Mouse (Mus musculus) myocyte (in vitro differentiated cells): ENCODE measurements at regions not wholly inside any gene's neighbourhood (a gene's known extent, or its start where the extent isn't known, plus 50 kb on each side); places are given as distances from the start of the nearest gene placed in this dataset.

Experiments
- H3K27me3 ChIP-seq: one replicate; pipeline ENCODE4 v1.6.1; 2011; ENCODE audit not compliant: control insufficient read depth, insufficient read depth, insufficient read length
- H3K36me3 ChIP-seq: one replicate; pipeline ENCODE4 v1.6.1; 2011; ENCODE audit not compliant: control insufficient read depth, insufficient read depth
- H3K4me2 ChIP-seq: one replicate; pipeline ENCODE4 v1.6.1; 2011; ENCODE audit warnings: low read depth, control low read depth
- H3K4me3 ChIP-seq: one replicate; pipeline ENCODE4 v1.5.1; 2011; ENCODE audit warnings: mild to moderate bottlenecking, control low read depth, moderate library complexity
- H3K79me2 ChIP-seq: one replicate; pipeline ENCODE4 v1.6.1; 2011; ENCODE audit not compliant: control insufficient read depth, insufficient read depth
- H3ac ChIP-seq: one replicate; pipeline ENCODE4 v1.6.1; 2011; ENCODE audit not compliant: control insufficient read depth, insufficient read length
- CEBPB ChIP-seq: IDR thresholded peaks from 2 replicates; pipeline ENCODE4 v1.6.1; 2011; ENCODE audit warnings: mild to moderate bottlenecking, moderate library complexity; ENCODE audit not compliant: poor library complexity, insufficient read depth, severe bottlenecking
- E2F4 ChIP-seq: IDR thresholded peaks from one replicate; pipeline ENCODE4 v1.6.1; 2011; ENCODE audit warnings: mild to moderate bottlenecking, control low read depth, moderate library complexity; ENCODE audit not compliant: insufficient read depth
- MAX ChIP-seq: IDR thresholded peaks from one replicate; pipeline ENCODE4 v1.6.1; 2011; ENCODE audit warnings: low read depth, mild to moderate bottlenecking, control low read depth
- MYOD1 ChIP-seq, 3 experiments: IDR thresholded peaks; one replicate each; pipeline ENCODE4 v1.6.1; 2011; ENCODE audit warnings: control low read depth in 2 of 3, low read depth in 2 of 3, mild to moderate bottlenecking in 2 of 3, moderate library complexity in 1 of 3; ENCODE audit not compliant: insufficient read length in 2 of 3, control insufficient read depth in 1 of 3
- MYOG ChIP-seq, 3 experiments: IDR thresholded peaks; one replicate each; pipeline ENCODE4 v1.6.1; 2011; ENCODE audit warnings: control low read depth in 2 of 3, low read depth in 2 of 3, mild to moderate bottlenecking in 2 of 3; ENCODE audit not compliant: insufficient read length in 2 of 3, control insufficient read depth in 1 of 3, insufficient read depth in 1 of 3
- POLR2A ChIP-seq: IDR thresholded peaks from one replicate; pipeline ENCODE4 v1.6.1; 2011; ENCODE audit warnings: low read depth, mild to moderate bottlenecking, control low read depth, moderate library complexity; ENCODE audit not compliant: insufficient read length
- POLR2AphosphoS2 ChIP-seq: IDR thresholded peaks from one replicate; pipeline ENCODE4 v1.6.1; 2011; ENCODE audit warnings: low read depth, control low read depth; ENCODE audit not compliant: insufficient read length
- REST ChIP-seq: IDR thresholded peaks from one replicate; pipeline ENCODE4 v1.6.1; 2011; ENCODE audit warnings: mild to moderate bottlenecking, control low read depth, moderate library complexity; ENCODE audit not compliant: insufficient read depth, insufficient read length
- SRF ChIP-seq: IDR thresholded peaks from one replicate; pipeline ENCODE4 v1.6.1; 2011; ENCODE audit warnings: low read depth; ENCODE audit not compliant: control insufficient read depth, insufficient read length
- TCF12 ChIP-seq: IDR thresholded peaks from one replicate; pipeline ENCODE4 v1.6.1; 2011; ENCODE audit warnings: mild to moderate bottlenecking, control low read depth; ENCODE audit not compliant: poor library complexity, insufficient read depth, severe bottlenecking
- TCF3 ChIP-seq: IDR thresholded peaks from one replicate; pipeline ENCODE4 v1.6.1; 2011; ENCODE audit warnings: low read depth, control low read depth; ENCODE audit not compliant: insufficient read length
- USF1 ChIP-seq: IDR thresholded peaks from one replicate; pipeline ENCODE4 v1.6.1; 2011; ENCODE audit warnings: low read depth, mild to moderate bottlenecking, control low read depth, moderate library complexity

DNA sequence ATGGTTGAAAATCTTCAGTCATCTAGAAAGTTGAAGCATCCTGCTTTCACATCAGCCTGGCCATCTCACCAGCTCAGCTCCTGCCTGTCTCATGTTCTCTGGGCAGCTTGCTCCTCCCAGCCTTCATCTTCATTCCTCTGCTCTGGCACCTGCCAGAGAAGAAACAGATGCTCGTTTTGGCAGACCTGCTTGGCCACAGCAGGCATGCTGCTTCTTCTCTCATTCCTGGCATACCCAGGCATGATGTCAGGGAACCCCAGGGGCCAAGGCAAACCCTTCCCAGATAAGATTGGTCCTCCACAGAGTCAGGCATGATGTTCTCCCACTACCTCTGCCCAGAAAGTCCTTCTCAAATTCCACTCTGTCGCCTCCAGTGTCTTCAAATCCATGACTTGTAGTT is 101.4 kb upstream of the Slc22a22 start:
- TF ChIP-seq E2F4 (no peak), TCF3 (peak; percentile 16), MYOD1 (IDR thresholded peaks at IDR 0.05; ENCODE audit: control insufficient read depth in 1 of 3, insufficient read length in 2 of 3, low read depth in 2 of 3) (peak in 2 of 3 experiments; percentile 52 to 61), POLR2AphosphoS2 (no peak), REST (no peak), MYOG (IDR thresholded peaks at IDR 0.05; ENCODE audit: control insufficient read depth in 1 of 3, insufficient read depth in 1 of 3, insufficient read length in 2 of 3, low read depth in 2 of 3) (peak in 2 of 3 experiments; percentile 47 to 81), TCF12 (no peak), USF1 (no peak), CEBPB (no peak), MAX (no peak), SRF (no peak), POLR2A (no peak)
- Histone ChIP-seq H3K79me2 (no peaks in the 10 kb centered on the region), H3K36me3 (no peaks in the 10 kb centered on the region), H3K4me3 (no peak overlapping the region), H3ac (no peak overlapping the region), H3K4me2 (no peak overlapping the region), H3K27me3 (no peaks in the 10 kb centered on the region)

DNA sequence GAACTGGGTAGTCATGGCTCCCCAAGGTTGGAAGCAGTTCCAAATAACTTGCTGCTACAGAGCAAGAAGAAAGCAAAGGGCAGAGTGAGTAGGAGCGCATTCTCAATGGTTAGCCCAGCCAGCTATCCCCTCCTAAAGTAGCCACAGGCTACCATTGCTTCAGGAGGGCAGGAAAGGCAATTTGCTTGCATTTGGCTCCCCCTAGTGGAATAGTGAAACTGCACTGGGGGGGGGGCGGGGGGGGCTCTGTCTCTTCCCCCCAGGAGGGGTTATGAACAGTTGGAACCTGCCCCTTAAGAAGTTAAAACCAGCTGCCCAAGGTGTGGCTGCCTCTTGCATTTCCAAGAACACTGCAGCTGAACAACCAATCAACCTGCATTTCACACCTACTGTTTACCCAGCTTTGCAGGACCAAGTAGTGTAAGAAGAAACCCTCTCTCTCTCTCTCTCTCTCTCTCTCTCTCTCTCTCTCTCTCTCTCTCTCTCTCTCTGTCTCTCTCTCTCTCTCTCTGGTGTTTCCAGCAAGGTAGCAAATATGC is 96.7 kb upstream of the Slc22a22 start:
- TF ChIP-seq REST, result no peak
- no peak for TF ChIP-seq USF1
- TF ChIP-seq MAX, result no peak
- TF ChIP-seq SRF, result no peak
- no peak for TF ChIP-seq E2F4
- no peak for TF ChIP-seq CEBPB
- no peak for TF ChIP-seq POLR2A
- TF ChIP-seq TCF3, result no peak
- no peak for TF ChIP-seq MYOG (IDR thresholded peaks at IDR 0.05; ENCODE audit: control insufficient read depth in 1 of 3, insufficient read depth in 1 of 3, insufficient read length in 2 of 3, low read depth in 2 of 3)
- no peak for TF ChIP-seq POLR2AphosphoS2
- no peak for TF ChIP-seq TCF12
- Histone ChIP-seq H3K4me3 (no peak overlapping the region), H3ac (no peak overlapping the region)

DNA sequence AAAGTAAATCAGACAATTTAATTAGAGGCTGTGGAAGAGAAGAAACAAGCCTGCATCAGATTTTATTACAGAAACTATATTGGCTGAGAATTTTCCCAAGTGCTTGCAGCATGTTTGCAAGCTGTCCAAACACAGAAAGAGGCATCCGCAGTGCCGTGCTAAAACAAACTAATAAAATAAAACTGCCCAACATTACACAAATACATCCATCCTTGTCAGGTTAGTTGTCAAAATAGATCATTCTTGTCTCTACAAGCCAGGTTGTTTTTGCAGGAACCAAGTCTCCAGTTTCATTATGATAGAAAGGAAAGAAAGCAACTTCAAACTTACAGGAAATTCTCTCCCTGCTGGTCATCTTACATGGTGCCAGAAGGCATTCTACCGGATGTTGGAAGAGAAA is 95.0 kb upstream of the Slc22a22 start:
- Histone ChIP-seq H3K4me2 (no peak overlapping the region), H3K27me3 (no peaks in the 10 kb centered on the region), H3ac (no peak overlapping the region), H3K79me2 (no peaks in the 10 kb centered on the region), H3K4me3 (no peak overlapping the region), H3K36me3 (no peaks in the 10 kb centered on the region)
- no peak for TF ChIP-seq MYOD1 (IDR thresholded peaks at IDR 0.05; ENCODE audit: control insufficient read depth in 1 of 3, insufficient read length in 2 of 3, low read depth in 2 of 3)
- no peak for TF ChIP-seq MAX
- no peak for TF ChIP-seq E2F4
- TF ChIP-seq REST, result no peak
- TF ChIP-seq POLR2AphosphoS2, result no peak
- TF ChIP-seq USF1, result no peak
- no peak for TF ChIP-seq TCF3
- no peak for TF ChIP-seq TCF12
- TF ChIP-seq CEBPB, result no peak
- no peak for TF ChIP-seq SRF
- no peak for TF ChIP-seq POLR2A
- no peak for TF ChIP-seq MYOG (IDR thresholded peaks at IDR 0.05; ENCODE audit: control insufficient read depth in 1 of 3, insufficient read depth in 1 of 3, insufficient read length in 2 of 3, low read depth in 2 of 3)

More for the DNA sequence above, 96.7 kb upstream of the Slc22a22 start:
- Histone ChIP-seq H3K27me3 (no peaks in the 10 kb centered on the region), H3K4me2 (no peak overlapping the region), H3K36me3 (no peaks in the 10 kb centered on the region), H3K79me2 (no peaks in the 10 kb centered on the region)

DNA sequence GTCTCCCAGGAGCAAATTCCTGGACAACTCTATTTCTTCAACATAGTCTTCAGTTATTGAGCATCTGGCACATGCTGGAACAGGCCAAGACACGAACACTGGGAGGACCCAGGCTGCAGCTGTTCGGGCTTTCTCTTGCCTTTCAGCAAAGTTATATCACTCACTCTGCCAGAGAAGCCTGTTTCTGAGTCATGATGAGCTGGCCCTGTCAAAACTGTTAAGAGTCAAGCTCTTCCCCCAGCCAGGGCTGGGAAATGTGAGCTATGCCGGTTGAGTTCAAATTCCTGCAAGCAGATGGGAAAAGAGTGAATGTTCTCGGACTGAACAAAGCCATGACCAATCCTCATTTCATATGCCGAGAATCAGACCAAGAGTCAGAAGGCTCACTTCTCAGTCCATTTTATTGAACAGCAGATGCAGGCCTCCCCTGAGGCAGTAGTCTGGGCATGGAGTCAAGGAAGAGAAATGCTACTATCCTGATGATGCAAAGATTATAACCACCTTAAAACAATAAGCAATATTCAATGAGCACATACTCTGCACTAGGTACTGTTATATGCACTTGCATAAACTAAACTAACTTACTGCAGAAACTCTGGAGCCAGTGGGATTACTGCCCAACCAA is 90.7 kb upstream of the Slc22a22 start:
- H3K79me2 ChIP-seq, result no peaks in the 10 kb centered on the region
- no peak overlapping the region for H3ac ChIP-seq
- H3K4me3 ChIP-seq, result no peak overlapping the region
- no peaks in the 10 kb centered on the region for H3K27me3 ChIP-seq
- TF ChIP-seq SRF (no peak), POLR2AphosphoS2 (no peak), MAX (peak; percentile 72), MYOD1 (IDR thresholded peaks at IDR 0.05; ENCODE audit: control insufficient read depth in 1 of 3, insufficient read length in 2 of 3, low read depth in 2 of 3) (peak; percentile 97 to 98 (median 97)), TCF3 (peak; percentile 80), USF1 (peak; percentile 16), CEBPB (peak; percentile 38; the same call in 1 of the 2 replicates), TCF12 (peak; percentile 94), MYOG (IDR thresholded peaks at IDR 0.05; ENCODE audit: control insufficient read depth in 1 of 3, insufficient read depth in 1 of 3, insufficient read length in 2 of 3, low read depth in 2 of 3) (peak; percentile 72 to 94 (median 93)), REST (no peak), POLR2A (no peak), E2F4 (no peak)
- H3K36me3 ChIP-seq, result no peaks in the 10 kb centered on the region
- peak overlapping the region; percentile 44 for H3K4me2 ChIP-seq

DNA sequence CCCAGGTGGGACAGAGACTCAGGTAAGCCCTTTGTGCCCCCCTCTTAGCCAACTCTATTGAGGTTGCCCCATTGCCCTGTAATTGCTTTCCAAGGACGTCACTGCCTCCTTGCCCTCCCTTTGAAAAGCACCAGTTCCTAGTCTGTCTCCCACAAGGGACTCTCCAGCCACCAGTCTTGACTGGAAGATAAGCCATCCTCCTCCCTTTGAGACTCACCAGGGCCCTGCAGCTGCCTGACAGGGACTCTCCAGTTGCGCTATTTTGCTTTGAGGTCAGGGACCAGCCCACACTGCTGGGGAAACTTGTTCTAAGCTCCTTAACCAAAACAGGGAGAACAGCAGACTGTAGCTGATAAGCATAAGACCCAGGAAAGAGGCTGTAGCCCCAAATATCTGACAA is 69.7 kb upstream of the Slc22a22 start:
- H3K79me2 ChIP-seq, result no peaks in the 10 kb centered on the region
- H3K27me3 ChIP-seq, result no peaks in the 10 kb centered on the region
- TF ChIP-seq SRF (no peak), MYOG (IDR thresholded peaks at IDR 0.05; ENCODE audit: control insufficient read depth in 1 of 3, insufficient read depth in 1 of 3, insufficient read length in 2 of 3, low read depth in 2 of 3) (peak in 1 of 3 experiments; percentile 19)
- H3K4me3 ChIP-seq, result no peak overlapping the region
- H3K36me3 ChIP-seq, result no peaks in the 10 kb centered on the region
- H3ac ChIP-seq, result no peak overlapping the region
- H3K4me2 ChIP-seq, result no peak overlapping the region
